Mouse (Mus musculus): ENCODE measurements around the gene Golga4.

Gene Golga4

GRCm38 (mm10) chr9:118529783-118530182 is 23.7 kb downstream of the Golga4 start:
- no peak for DNase-seq

- no peak for DNase-seq
These were observed 24.6 kb downstream of the Golga4 start for GRCm38 (mm10) chr9:118530679-118531078.

- no peak for DNase-seq
These were observed 26.6 kb downstream of the Golga4 start for GRCm38 (mm10) chr9:118532516-118533205.

GRCm38 (mm10) chr9:118536946-118537345 is 30.9 kb downstream of the Golga4 start:
- DNase-seq, result no peak

- no peak for DNase-seq
These were observed 31.6 kb downstream of the Golga4 start for GRCm38 (mm10) chr9:118537463-118538339.

GRCm38 (mm10) chr9:118541851-118542250 is 35.8 kb downstream of the Golga4 start:
- no peak for DNase-seq

GRCm38 (mm10) chr9:118545146-118545545 is 39.1 kb downstream of the Golga4 start:
- no peak for DNase-seq

GRCm38 (mm10) chr9:118548651-118549050 is 42.6 kb downstream of the Golga4 start:
- DNase-seq, result no peak

GRCm38 (mm10) chr9:118556951-118557780 is 51.1 kb downstream of the Golga4 start:
- peak; percentile 27 for DNase-seq

- no peak for DNase-seq
These were observed 57.3 kb downstream of the Golga4 start for GRCm38 (mm10) chr9:118563356-118563755.

GRCm38 (mm10) chr9:118563866-118564265 is 57.8 kb downstream of the Golga4 start:
- DNase-seq, result no peak

GRCm38 (mm10) chr9:118564696-118565095 is 58.6 kb downstream of the Golga4 start:
- DNase-seq, result no peak

GRCm38 (mm10) chr9:118569328-118569727 is 63.3 kb downstream of the Golga4 start:
- no peak for DNase-seq

- DNase-seq, result no peak
These were observed 64.8 kb downstream of the Golga4 start for GRCm38 (mm10) chr9:118570865-118571264.

- DNase-seq, result no peak
These were observed 65.6 kb downstream of the Golga4 start for GRCm38 (mm10) chr9:118571701-118572100.

- DNase-seq, result no peak
These were observed 68.8 kb downstream of the Golga4 start for GRCm38 (mm10) chr9:118574911-118575310.

- DNase-seq, result no peak
These were observed 74.3 kb downstream of the Golga4 start for GRCm38 (mm10) chr9:118580371-118580770.

GRCm38 (mm10) chr9:118582757-118583156 is 76.7 kb downstream of the Golga4 start:
- DNase-seq, result no peak

- no peak for DNase-seq
These were observed 78.8 kb downstream of the Golga4 start for GRCm38 (mm10) chr9:118584838-118585237.

GRCm38 (mm10) chr9:118585998-118586397 is 79.9 kb downstream of the Golga4 start:
- no peak for DNase-seq

- DNase-seq, result no peak
These were observed 81.0 kb downstream of the Golga4 start for GRCm38 (mm10) chr9:118587115-118587514.

GRCm38 (mm10) chr9:118589249-118589648 is 83.2 kb downstream of the Golga4 start:
- DNase-seq, result no peak

GRCm38 (mm10) chr9:118590230-118590629 is 84.2 kb downstream of the Golga4 start:
- no peak for DNase-seq

Data from lung, postnatal 36 days (tissue).